Mouse (Mus musculus) hindbrain, postnatal 0 days (tissue): ENCODE measurements at regions not wholly inside any gene's neighbourhood (a gene's known extent, or its start where the extent isn't known, plus 50 kb on each side); places are given as distances from the start of the nearest gene placed in this dataset.

Source experiments
- ATAC-seq: fragments of 200-750 bp; cut with Nextera tagmentation; 2 replicates; pipeline ENCODE4 v1.8.0; 2017; ENCODE audit warnings: mild to moderate bottlenecking, moderate TSS enrichment, moderate library complexity
- DNase-seq: peaks from one replicate; pipeline ENCODE4 v3.0.0-alpha.2; 2015; ENCODE audit warnings: low spot score
- H3K27ac ChIP-seq: fragments of 300-500 bp; sonication (generic); 2 replicates; pipeline ENCODE4 v1.5.1; 2014; ENCODE audit warnings: mild to moderate bottlenecking
- H3K27me3 ChIP-seq: fragments of 300-500 bp; sonication (generic); 2 replicates; pipeline ENCODE4 v1.6.1; 2014; ENCODE audit warnings: low read length, mixed read lengths; ENCODE audit not compliant: insufficient read depth
- H3K36me3 ChIP-seq: fragments of 300-500 bp; sonication (generic); 2 replicates; pipeline ENCODE4 v1.6.1; 2014; ENCODE audit warnings: low read length, mixed read lengths; ENCODE audit not compliant: insufficient read depth
- H3K4me1 ChIP-seq: fragments of 300-500 bp; sonication (generic); 2 replicates; pipeline ENCODE4 v1.6.1; 2014; ENCODE audit warnings: antibody characterized with exemption, low read length, mixed read lengths; ENCODE audit not compliant: insufficient read depth
- H3K4me2 ChIP-seq: fragments of 300-500 bp; sonication (generic); 2 replicates; pipeline ENCODE4 v1.6.1; 2014; ENCODE audit warnings: low read depth, mild to moderate bottlenecking, low read length, moderate library complexity, mixed read lengths
- H3K4me3 ChIP-seq: fragments of 300-500 bp; sonication (generic); 2 replicates; pipeline ENCODE4 v1.5.1; 2014; ENCODE audit warnings: low read length
- H3K9ac ChIP-seq: fragments of 300-500 bp; sonication (generic); replicated peaks from 2 replicates; pipeline ENCODE4 v1.6.1; 2014; ENCODE audit warnings: mild to moderate bottlenecking, low read length, moderate library complexity, mixed read lengths
- H3K9me3 ChIP-seq: fragments of 300-500 bp; sonication (generic); 2 replicates; pipeline ENCODE4 v1.6.1; 2016; ENCODE audit warnings: low read length, mixed read lengths
- CTCF ChIP-seq: IDR thresholded peaks from 2 replicates; pipeline ENCODE4 v1.5.1; 2016; ENCODE audit warnings: antibody characterized with exemption, control low read depth, low read depth
- WGBS: fragments of 180-500 bp; shearing (Covaris S2); extraction: QIAGEN DNeasy Blood & Tissue Kit; methylation state at CpG from one replicate; pipeline ENCODE4 v1.1.7; 2014; 5-methylcytosine and 5-hydroxymethylcytosine counted together

- no peak for TF ChIP-seq CTCF
- WGBS: 74% methylated on average over 5 of the region's 5 CpGs
- no peak overlapping the region for H3K27ac ChIP-seq
These were observed 281.0 kb downstream of the Rps24 start for GRCm38 (mm10) chr14:24767964-24768363.

GRCm38 (mm10) chr14:24769451-24769850 is 282.5 kb downstream of the Rps24 start:
- no peak for DNase-seq
- ATAC-seq: no peak
- Histone ChIP-seq H3K4me1 (0 out of 2 replicates have a peak, but pooled peaks cover 5% of the 10 kb centered on the region), H3K27me3 (no peaks in the 10 kb centered on the region), H3K4me2 (no peak overlapping the region), H3K9me3 (no peaks in the 10 kb centered on the region), H3K9ac (no peak overlapping the region), H3K27ac (no peak overlapping the region), H3K36me3 (no peaks in the 10 kb centered on the region), H3K4me3 (no peak overlapping the region)
- no peak for TF ChIP-seq CTCF
- 57% methylated on average over 3 of the region's 3 CpGs for WGBS

More at GRCm38 (mm10) chr14:24767964-24768363, 281.0 kb downstream of the Rps24 start:
- no peak for ATAC-seq
- DNase-seq: no peak
- Histone ChIP-seq H3K9ac (no peak overlapping the region), H3K9me3 (no peaks in the 10 kb centered on the region), H3K4me2 (no peak overlapping the region), H3K4me3 (no peak overlapping the region), H3K27me3 (no peaks in the 10 kb centered on the region), H3K36me3 (no peaks in the 10 kb centered on the region), H3K4me1 (peaks cover 10% of the 10 kb centered on the region)

GRCm38 (mm10) chr14:24770015-24770977 is 283.4 kb downstream of the Rps24 start:
- no peaks in the 10 kb centered on the region for H3K27me3 ChIP-seq
- no peaks in the 10 kb centered on the region for H3K36me3 ChIP-seq
- WGBS: 32% methylated on average over 11 of the region's 11 CpGs
- no peak overlapping the region for H3K27ac ChIP-seq
- DNase-seq (no peak), ATAC-seq (no peak)
- TF ChIP-seq CTCF: no peak
- no peak overlapping the region for H3K4me3 ChIP-seq
- H3K9ac ChIP-seq: no peak overlapping the region
- H3K4me2 ChIP-seq: no peak overlapping the region
- 0 out of 2 replicates have a peak, but pooled peaks cover 5% of the 10 kb centered on the region for H3K4me1 ChIP-seq
- H3K9me3 ChIP-seq: no peaks in the 10 kb centered on the region

GRCm38 (mm10) chr14:24771663-24772062 is 284.7 kb downstream of the Rps24 start:
- no peak overlapping the region for H3K9ac ChIP-seq
- H3K9me3 ChIP-seq: no peaks in the 10 kb centered on the region
- no peaks in the 10 kb centered on the region for H3K27me3 ChIP-seq
- H3K27ac ChIP-seq: peak overlapping the region; percentile 3; the same call in 1 of the 2 replicates
- no peak overlapping the region for H3K4me3 ChIP-seq
- no peak overlapping the region for H3K4me2 ChIP-seq
- ATAC-seq (no peak), DNase-seq (no peak)
- no peak for TF ChIP-seq CTCF
- H3K4me1 ChIP-seq: 0 out of 2 replicates have a peak, but pooled peaks cover 5% of the 10 kb centered on the region
- WGBS: 87% methylated on average over 1 of the region's 1 CpGs
- H3K36me3 ChIP-seq: no peaks in the 10 kb centered on the region

GRCm38 (mm10) chr14:24772129-24772528 is 285.2 kb downstream of the Rps24 start:
- 0 out of 2 replicates have a peak, but pooled peaks cover 5% of the 10 kb centered on the region for H3K4me1 ChIP-seq
- no peak overlapping the region for H3K4me2 ChIP-seq
- H3K9me3 ChIP-seq: no peaks in the 10 kb centered on the region
- TF ChIP-seq CTCF: no peak
- H3K9ac ChIP-seq: no peak overlapping the region
- H3K27ac ChIP-seq: peak overlapping the region; percentile 3; the same call in 1 of the 2 replicates
- ATAC-seq (no peak), DNase-seq (no peak)
- no peaks in the 10 kb centered on the region for H3K36me3 ChIP-seq
- no peaks in the 10 kb centered on the region for H3K27me3 ChIP-seq
- no peak overlapping the region for H3K4me3 ChIP-seq
- 69% methylated on average over 4 of the region's 4 CpGs for WGBS

- peak; percentile 69 for TF ChIP-seq CTCF
- H3K36me3 ChIP-seq: no peaks in the 10 kb centered on the region
- peak overlapping the region; percentile 86 for H3K27ac ChIP-seq
- H3K27me3 ChIP-seq: no peaks in the 10 kb centered on the region
- H3K4me1 ChIP-seq: peaks cover 15% of the 10 kb centered on the region; the same call in 1 of the 2 replicates
- peak; percentile 97 for ATAC-seq
- peak overlapping the region; percentile 43 for H3K9ac ChIP-seq
- peak overlapping the region; percentile 52 for H3K4me2 ChIP-seq
- H3K9me3 ChIP-seq: no peaks in the 10 kb centered on the region
- peak overlapping the region; percentile 26 for H3K4me3 ChIP-seq
- peak; percentile 95 for DNase-seq
- WGBS: 1% methylated on average over 39 of the region's 39 CpGs
These were observed 292.1 kb downstream of the Rps24 start for GRCm38 (mm10) chr14:24778748-24779630.
